Mouse (Mus musculus): ENCODE data around the gene Brd3os. TPM values are rescaled to one million over a fixed set of nuclear protein-coding genes. Genes with fewer than 3 reads are reported as not detected.

Brd3os gene
- total RNA-seq, 1 experiment = 1.6 TPM

DNA sequence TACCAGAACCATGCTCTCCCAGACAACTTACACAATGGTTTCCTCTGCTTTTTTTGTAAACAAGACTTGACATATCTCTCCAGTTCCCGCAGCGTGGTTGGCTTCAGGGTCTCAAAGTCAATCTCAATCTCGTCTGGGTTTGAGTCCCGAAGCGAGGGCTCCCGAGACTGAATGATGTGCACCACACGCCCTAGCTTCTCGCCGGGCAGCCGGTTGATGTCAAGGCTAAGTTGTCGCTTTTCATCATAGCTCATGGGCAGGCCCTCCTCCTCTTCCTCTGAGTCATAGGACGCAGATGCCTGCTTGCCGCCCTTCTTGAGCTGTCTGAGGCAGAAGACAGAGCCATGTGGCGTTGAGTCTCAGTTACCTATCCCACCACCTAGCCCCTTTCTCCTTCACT, 8.1 kb downstream of the Brd3os start:
- Histone ChIP-seq H3K9ac (ENCODE audit: insufficient read depth, low read depth, low read length, poor library complexity, severe bottlenecking) (no peak overlapping the region), H3K9me3 (ENCODE audit: control insufficient read depth, insufficient read depth, low read depth, low read length) (no peaks in the 10 kb centered on the region), H3K4me3 (ENCODE audit: insufficient read depth in 1 of 2, low read depth in 1 of 2, low read length in 2 of 2, poor library complexity in 1 of 2, severe bottlenecking in 1 of 2) (no peak overlapping the region), H3K36me3 (ENCODE audit: control insufficient read depth, insufficient read depth, low read length, poor library complexity, severe bottlenecking) (peaks cover 62% of the 10 kb centered on the region), H3K4me1 (ENCODE audit: control insufficient read depth in 2 of 2, insufficient read depth in 2 of 2, low read length in 2 of 2, poor library complexity in 1 of 2) (no peaks in the 10 kb centered on the region), H3K27ac (ENCODE audit: insufficient read depth, low read depth, low read length, poor library complexity, severe bottlenecking) (no peak overlapping the region)
- TF ChIP-seq ZC3H11A (IDR thresholded peaks at IDR 0.05; ENCODE audit: borderline replicate concordance, low read depth, low read length) (no peak), HCFC1 (IDR thresholded peaks at IDR 0.05; ENCODE audit: borderline replicate concordance, insufficient read depth, low read length) (no peak), ZNF384 (IDR thresholded peaks at IDR 0.05; ENCODE audit: low read depth, low read length) (no peak), MAFK (IDR thresholded peaks at IDR 0.05; ENCODE audit: insufficient read depth, low read depth, low read length) (no peak), CHD2 (IDR thresholded peaks at IDR 0.05; ENCODE audit: low read depth, low read length) (no peak)
- in situ Hi-C loops (cut with MboI; ENCODE audit: low sequenced_read_pairs in 2 of 2, unreplicated experiment in 2 of 2) = no loop called here
- no peak for DNase-seq (ENCODE audit: low read depth, low spot score)

DNA sequence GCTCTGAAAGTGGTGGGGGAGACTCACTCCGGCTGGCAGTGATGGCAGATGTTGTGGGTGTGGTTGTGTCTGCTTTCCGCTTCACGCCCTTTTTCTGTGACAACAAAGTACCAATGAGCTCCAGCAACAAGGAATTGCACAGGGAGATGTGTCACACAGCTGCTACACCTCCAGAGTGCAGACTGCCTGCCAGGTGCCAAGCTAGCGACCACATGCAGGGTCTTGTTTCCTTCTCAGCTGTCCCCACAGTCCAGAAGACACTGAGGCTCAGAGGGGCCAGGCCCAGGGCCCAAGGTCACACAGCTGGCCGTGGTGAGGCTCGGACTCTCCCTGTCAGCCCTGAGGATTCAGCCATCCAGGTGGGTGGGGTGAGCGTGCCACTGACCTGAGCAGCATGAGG, 17.6 kb downstream of the Brd3os start:
- DNase-seq (ENCODE audit: low read depth, low spot score) = no peak
- H3K4me3 ChIP-seq (ENCODE audit: insufficient read depth in 1 of 2, low read depth in 1 of 2, low read length in 2 of 2, poor library complexity in 1 of 2, severe bottlenecking in 1 of 2) = no peak overlapping the region
- no peak overlapping the region for H3K27ac ChIP-seq (ENCODE audit: insufficient read depth, low read depth, low read length, poor library complexity, severe bottlenecking)
- H3K9ac ChIP-seq (ENCODE audit: insufficient read depth, low read depth, low read length, poor library complexity, severe bottlenecking) = no peak overlapping the region
- in situ Hi-C loops (cut with MboI; ENCODE audit: low sequenced_read_pairs in 2 of 2, unreplicated experiment in 2 of 2) = no loop called here
- no peaks in the 10 kb centered on the region for H3K9me3 ChIP-seq (ENCODE audit: control insufficient read depth, insufficient read depth, low read depth, low read length)
- peaks cover 84% of the 10 kb centered on the region for H3K36me3 ChIP-seq (ENCODE audit: control insufficient read depth, insufficient read depth, low read length, poor library complexity, severe bottlenecking)
- 0 out of 4 replicates have a peak, but pooled peaks cover 0 to 2% of the 10 kb centered on the region in 2 experiments for H3K4me1 ChIP-seq (ENCODE audit: control insufficient read depth in 2 of 2, insufficient read depth in 2 of 2, low read length in 2 of 2, poor library complexity in 1 of 2)
- TF ChIP-seq ZNF384 (IDR thresholded peaks at IDR 0.05; ENCODE audit: low read depth, low read length) (no peak), MAFK (IDR thresholded peaks at IDR 0.05; ENCODE audit: insufficient read depth, low read depth, low read length) (no peak), HCFC1 (IDR thresholded peaks at IDR 0.05; ENCODE audit: borderline replicate concordance, insufficient read depth, low read length) (no peak), CHD2 (IDR thresholded peaks at IDR 0.05; ENCODE audit: low read depth, low read length) (no peak), ZC3H11A (IDR thresholded peaks at IDR 0.05; ENCODE audit: borderline replicate concordance, low read depth, low read length) (no peak)

DNA sequence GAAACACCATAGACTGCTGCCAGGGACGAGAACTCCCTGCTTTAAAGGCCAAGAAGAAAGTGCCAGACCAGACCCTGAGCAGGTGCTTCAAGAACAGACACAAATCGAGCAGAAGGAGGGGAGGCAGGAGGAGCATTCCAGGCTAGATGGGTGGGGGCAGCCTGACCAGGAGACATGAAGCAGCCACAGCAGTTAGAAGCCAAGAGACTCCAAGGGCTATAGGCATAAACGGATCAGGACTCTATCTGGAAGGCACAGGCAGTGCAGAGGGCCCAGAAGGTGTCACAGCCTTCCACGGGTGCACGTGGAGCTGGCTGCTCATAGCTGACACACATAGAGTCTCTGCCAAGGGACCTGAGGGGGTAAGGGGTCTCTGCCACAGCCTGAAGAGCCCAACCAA, 18.0 kb downstream of the Brd3os start:
- TF ChIP-seq ZNF384 (IDR thresholded peaks at IDR 0.05; ENCODE audit: low read depth, low read length) (no peak), MAFK (IDR thresholded peaks at IDR 0.05; ENCODE audit: insufficient read depth, low read depth, low read length) (no peak), HCFC1 (IDR thresholded peaks at IDR 0.05; ENCODE audit: borderline replicate concordance, insufficient read depth, low read length) (no peak), ZC3H11A (IDR thresholded peaks at IDR 0.05; ENCODE audit: borderline replicate concordance, low read depth, low read length) (no peak), CHD2 (IDR thresholded peaks at IDR 0.05; ENCODE audit: low read depth, low read length) (no peak)
- peaks cover 81% of the 10 kb centered on the region for H3K36me3 ChIP-seq (ENCODE audit: control insufficient read depth, insufficient read depth, low read length, poor library complexity, severe bottlenecking)
- no peak for DNase-seq (ENCODE audit: low read depth, low spot score)
- H3K4me1 ChIP-seq (ENCODE audit: control insufficient read depth in 2 of 2, insufficient read depth in 2 of 2, low read length in 2 of 2, poor library complexity in 1 of 2) = 0 out of 4 replicates have a peak, but pooled peaks cover 0 to 2% of the 10 kb centered on the region in 2 experiments
- no peak overlapping the region for H3K27ac ChIP-seq (ENCODE audit: insufficient read depth, low read depth, low read length, poor library complexity, severe bottlenecking)
- in situ Hi-C loops (cut with MboI; ENCODE audit: low sequenced_read_pairs in 2 of 2, unreplicated experiment in 2 of 2) = no loop called here
- no peak overlapping the region for H3K9ac ChIP-seq (ENCODE audit: insufficient read depth, low read depth, low read length, poor library complexity, severe bottlenecking)
- no peaks in the 10 kb centered on the region for H3K9me3 ChIP-seq (ENCODE audit: control insufficient read depth, insufficient read depth, low read depth, low read length)
- H3K4me3 ChIP-seq (ENCODE audit: insufficient read depth in 1 of 2, low read depth in 1 of 2, low read length in 2 of 2, poor library complexity in 1 of 2, severe bottlenecking in 1 of 2) = no peak overlapping the region

DNA sequence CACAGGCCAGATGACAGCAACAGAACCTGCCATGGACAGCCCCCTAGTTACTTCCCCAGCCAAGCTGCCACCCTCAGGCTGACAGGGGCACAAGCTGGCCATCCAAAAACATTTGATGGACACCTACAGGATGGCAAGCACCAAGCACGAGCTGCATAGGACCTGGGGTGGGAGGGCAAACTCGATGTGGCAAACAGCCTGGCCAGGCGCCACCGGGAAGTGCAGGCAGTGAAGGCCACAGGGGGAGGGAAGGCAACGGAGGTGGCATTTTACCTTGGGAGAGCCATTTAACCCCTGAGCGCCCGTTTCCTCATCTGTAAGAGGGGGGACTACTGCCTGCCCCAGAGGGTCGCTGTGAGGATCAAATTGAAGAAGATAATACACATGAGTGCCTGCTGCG, 18.5 kb downstream of the Brd3os start:
- no peak overlapping the region for H3K9ac ChIP-seq (ENCODE audit: insufficient read depth, low read depth, low read length, poor library complexity, severe bottlenecking)
- TF ChIP-seq MAFK (IDR thresholded peaks at IDR 0.05; ENCODE audit: insufficient read depth, low read depth, low read length) = no peak
- no peak for TF ChIP-seq ZC3H11A (IDR thresholded peaks at IDR 0.05; ENCODE audit: borderline replicate concordance, low read depth, low read length)
- TF ChIP-seq ZNF384 (IDR thresholded peaks at IDR 0.05; ENCODE audit: low read depth, low read length) = no peak
- TF ChIP-seq HCFC1 (IDR thresholded peaks at IDR 0.05; ENCODE audit: borderline replicate concordance, insufficient read depth, low read length) = no peak
- TF ChIP-seq CHD2 (IDR thresholded peaks at IDR 0.05; ENCODE audit: low read depth, low read length) = no peak
- in situ Hi-C loops (cut with MboI; ENCODE audit: low sequenced_read_pairs in 2 of 2, unreplicated experiment in 2 of 2) = no loop called here
- peaks cover 78% of the 10 kb centered on the region for H3K36me3 ChIP-seq (ENCODE audit: control insufficient read depth, insufficient read depth, low read length, poor library complexity, severe bottlenecking)
- no peaks in the 10 kb centered on the region for H3K9me3 ChIP-seq (ENCODE audit: control insufficient read depth, insufficient read depth, low read depth, low read length)
- no peak overlapping the region for H3K4me3 ChIP-seq (ENCODE audit: insufficient read depth in 1 of 2, low read depth in 1 of 2, low read length in 2 of 2, poor library complexity in 1 of 2, severe bottlenecking in 1 of 2)
- DNase-seq (ENCODE audit: low read depth, low spot score) = no peak
- H3K27ac ChIP-seq (ENCODE audit: insufficient read depth, low read depth, low read length, poor library complexity, severe bottlenecking) = no peak overlapping the region
- 0 out of 4 replicates have a peak, but pooled peaks cover 0 to 2% of the 10 kb centered on the region in 2 experiments for H3K4me1 ChIP-seq (ENCODE audit: control insufficient read depth in 2 of 2, insufficient read depth in 2 of 2, low read length in 2 of 2, poor library complexity in 1 of 2)
